Mouse (Mus musculus) kidney, adult 11 months (tissue): Measurements from ENCODE around the gene Mrpl50.
"Not testable (repeated sequence)": the region's sequence is repeated elsewhere in the genome, so short reads cannot be mapped to it uniquely, and the experiment has no call there.

Source experiments
- DNase-seq: peaks from one replicate; pipeline ENCODE4 v3.0.0; 2022

Gene Mrpl50

DNA sequence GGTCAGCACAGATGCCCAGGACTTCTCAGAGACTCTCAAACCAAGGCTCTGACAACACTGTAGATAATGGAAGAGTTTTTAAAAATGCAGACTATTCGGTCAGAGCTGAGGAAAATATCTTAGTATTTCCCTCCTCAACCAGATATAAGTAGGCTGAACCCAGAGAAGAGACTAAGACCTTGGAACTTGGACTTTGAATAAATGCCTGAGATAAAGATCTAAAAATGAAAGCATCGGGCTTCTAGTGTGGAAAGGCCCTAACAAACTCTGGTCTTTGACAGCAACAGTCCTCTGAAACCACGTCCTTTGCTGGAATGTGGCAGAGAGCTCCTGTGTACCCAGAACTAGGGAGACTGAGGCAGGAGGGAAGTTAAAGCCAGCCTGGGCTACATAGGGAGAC lies 14.5 kb downstream of the Mrpl50 start, which contains the start of gene Baat:
Gene Baat (minus strand): TSS at position 172 of the 400 bp plus-strand sequence.
- DNase-seq: no peak

DNA sequence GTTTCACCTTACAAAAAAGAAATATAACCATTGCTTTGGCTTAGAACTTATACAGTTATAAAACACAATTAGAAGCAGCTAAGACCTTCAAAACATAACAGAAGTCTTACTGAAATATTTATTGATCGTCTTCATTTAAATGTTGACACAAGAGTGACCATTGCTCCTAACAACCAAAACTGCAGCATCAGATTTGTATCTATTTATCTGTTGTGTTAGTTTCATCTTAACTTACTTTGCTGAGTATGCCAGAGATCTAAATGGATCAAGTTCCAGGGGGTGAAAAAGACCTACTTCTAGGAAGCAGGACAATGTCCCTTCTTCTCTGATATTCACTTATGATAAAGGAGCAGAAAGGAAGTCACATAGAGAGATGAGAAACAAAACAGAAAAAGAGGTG lies 17.3 kb downstream of the Mrpl50 start:
- no peak for DNase-seq

DNA sequence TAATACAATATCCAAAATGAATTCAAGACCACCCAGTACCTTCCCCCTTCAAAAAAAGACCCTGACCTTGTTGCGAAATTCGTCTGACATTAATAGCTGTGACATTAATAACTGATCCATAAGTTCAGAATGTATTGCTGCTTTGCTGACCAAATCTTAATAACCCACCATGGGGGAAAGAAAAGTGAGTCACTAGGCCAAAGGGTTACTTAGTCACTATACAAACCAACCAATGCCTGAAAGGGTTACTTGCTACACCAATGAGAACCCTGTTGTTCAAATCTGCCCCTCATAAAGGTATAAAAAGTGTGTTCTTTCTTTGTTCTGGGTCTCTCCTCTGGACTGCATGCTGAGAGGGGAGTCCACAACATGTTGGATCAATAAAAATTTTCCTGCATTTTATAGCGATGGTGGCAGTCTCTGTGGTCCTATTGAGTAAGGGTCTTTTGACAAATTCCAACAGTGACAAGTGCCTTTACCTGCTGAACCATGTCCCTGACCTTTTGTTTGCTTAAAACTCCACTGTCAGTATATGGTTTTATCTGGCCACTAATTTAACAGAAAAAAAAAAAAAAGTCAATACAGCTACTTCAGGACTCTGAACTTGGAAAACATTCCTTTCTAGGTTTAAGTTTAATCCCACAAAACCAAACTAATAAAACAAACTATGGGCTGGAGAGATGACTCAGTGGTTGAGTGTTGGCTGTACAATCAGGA lies 34.8 kb downstream of the Mrpl50 start:
- DNase-seq: not testable (repeated sequence)

DNA sequence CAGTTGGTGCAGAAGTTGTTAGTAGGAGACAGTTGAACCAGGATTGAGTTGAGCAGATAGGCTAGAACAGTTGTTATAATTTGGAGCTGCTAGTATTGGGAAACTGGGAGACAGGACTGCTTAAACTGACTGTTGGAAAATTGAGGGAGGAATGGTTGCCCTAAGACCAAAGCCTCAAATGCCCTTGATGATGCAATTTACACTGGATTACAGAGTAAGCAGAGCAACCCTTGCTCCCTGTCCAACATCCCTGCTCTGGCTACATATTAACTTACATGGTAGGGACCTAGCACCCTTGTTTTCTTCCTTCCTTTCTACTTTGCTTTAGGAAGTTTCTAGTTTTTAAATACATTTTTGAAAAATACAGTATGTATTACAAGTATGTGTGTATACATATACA lies 35.5 kb downstream of the Mrpl50 start:
- peak; percentile 80 for DNase-seq

DNA sequence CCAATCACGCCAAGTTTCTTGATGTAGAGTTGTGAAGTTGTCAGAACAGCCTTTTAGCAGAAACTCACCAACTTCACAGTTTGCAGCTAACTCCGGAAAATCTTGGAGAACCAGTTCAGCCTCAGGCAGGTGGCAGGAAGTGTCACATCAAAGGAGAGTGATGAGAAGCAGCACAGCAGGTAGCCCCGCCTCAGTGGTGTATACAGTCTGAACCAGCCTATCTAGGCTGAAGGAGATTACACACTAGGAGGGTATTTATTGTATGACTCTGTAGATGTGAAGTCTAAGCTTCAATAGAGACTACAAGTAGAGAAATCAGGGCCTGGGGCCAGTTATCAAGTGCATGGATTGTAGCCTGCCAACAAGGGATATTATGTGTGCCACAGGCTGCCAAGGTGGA lies 40.0 kb downstream of the Mrpl50 start:
- no peak for DNase-seq

DNA sequence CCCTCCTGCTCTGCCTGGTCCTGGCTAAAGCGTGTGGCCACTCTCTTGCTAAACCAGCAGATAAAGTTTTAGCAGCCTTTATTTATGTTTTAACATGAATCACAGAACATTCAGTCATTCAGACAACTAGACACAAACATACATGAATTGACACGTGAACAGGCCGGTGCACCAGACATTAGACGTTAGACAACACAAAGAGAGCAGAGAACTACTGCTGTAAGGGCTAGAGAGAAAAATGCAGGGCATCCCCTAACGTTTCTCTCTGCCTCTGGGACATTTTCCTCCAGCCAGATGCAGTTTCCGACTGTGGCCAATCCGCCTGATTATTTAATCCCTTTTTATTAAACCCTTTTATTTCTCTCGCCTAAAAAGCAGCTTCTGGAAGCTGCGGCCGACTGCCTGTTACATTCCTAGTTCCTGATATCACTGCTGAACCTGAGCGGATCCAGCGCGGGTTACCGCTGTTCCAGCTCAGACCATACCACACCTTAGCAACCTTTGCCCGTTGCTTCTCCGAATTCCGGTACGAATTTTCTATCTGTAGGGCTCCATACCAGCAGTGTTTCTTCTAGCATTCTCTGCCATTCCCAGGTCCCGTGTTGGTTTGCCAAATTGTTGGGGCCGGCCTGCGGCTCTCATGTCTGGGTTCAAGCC lies 40.7 kb downstream of the Mrpl50 start:
- DNase-seq: peak; percentile 35

DNA sequence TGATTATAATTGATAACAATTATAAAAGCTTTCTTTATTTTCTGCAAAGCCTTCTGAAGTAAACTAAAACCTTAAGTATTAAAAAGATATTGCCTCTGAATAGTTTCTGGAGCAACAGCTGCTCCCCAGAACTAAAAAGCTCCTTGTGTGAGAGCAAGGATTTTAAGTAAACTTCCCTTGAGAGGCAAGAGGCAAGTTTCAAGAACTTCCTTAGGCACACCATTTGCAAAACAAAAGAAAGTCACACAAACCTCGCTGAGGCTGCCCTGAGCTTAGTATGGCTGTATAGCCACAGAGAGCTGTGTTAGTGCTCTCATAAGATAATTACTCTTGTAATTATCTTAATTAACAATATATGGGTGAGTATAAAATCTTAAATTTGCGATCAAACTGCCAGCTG lies 41.9 kb downstream of the Mrpl50 start:
- not testable (repeated sequence) for DNase-seq

DNA sequence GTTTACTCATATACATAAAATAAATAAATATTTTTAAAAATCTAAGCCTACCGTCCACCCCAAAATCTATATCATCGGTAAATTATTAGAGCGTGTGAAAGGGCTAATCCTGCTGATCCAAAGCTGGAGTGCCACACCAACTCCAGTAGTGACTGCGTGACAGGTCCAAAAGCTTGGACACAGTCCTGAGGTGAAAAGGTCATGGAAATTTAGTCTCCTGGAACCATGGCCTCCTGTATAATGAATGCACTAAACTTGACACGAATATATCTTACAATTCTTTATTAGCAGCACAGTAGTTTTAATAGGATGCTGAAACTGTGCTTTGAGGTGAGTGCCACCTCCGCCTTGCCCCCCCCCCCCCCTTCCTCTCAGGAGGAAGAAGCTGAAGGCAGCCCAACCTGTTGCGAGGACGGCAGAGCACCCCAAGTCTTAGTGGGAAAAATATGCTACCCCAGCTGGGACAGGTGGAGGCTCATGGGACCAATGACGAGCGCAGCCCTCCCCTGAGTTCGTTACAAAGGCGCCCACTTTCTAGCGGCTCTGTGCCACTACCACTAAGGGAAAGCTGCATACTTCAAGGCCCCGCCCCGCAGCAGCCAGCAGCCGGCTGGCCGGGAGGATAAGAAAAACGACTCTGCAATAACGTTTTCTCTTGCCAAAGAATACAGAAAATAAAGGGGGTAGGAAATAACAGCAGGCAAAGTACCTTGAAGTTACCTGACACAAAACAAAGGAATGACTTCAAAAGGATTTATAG lies 42.6 kb downstream of the Mrpl50 start:
- DNase-seq: peak; percentile 33

DNA sequence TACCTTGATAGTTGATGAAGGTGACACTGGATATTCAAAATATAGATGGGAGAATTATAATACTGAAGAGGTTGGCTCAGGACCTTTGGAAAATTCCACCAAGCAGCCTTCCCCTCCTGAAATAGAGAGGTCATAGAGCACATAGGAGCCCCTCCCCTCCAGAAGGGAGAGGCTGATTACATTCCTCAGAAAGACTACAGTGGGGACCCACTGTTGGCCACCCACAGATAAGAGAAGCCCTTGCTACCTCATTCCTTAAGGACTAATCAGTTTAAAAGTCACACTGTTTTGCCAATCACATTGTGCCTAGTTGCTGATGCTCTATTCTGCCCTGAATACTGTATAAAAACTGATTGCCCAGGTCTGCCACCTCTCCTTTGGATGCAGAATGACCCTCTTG lies 46.3 kb downstream of the Mrpl50 start:
- no peak for DNase-seq

DNA sequence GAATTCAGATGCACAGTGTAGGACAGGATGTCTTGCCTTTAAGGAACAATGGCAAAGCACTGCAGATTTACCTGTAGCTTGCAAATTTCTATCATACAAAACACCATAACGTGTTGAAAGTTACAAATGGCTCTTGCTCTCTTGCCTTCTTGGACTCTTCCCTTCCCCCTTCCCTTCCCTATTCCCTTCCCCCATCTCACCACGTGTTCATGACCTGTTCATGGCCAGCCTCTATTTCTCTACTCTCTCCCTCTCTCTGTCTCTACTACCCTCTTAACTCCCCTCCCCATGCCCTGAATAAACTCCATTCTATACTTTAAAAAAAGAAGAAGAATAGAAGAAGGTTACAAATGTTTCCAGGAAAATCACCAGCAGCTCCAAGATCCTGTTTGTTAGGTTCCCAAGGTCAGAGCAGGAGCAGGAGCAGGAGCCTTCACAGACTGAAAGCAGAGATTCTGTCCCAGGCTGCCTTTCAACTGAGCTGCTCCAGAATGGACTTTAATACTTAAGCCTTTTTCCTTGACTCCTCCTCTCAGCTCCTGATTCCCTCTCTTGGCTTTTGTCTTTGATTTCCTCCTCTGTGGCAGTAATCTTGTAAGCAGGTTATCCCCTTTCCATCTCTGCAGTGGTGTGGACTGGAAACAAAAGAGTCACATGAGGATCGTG lies 47.3 kb downstream of the Mrpl50 start, which contains the start of gene Acnat1:
Gene Acnat1 (minus strand): TSS at position 478 of the 666 bp plus-strand sequence.
- DNase-seq: peak; percentile 65

DNA sequence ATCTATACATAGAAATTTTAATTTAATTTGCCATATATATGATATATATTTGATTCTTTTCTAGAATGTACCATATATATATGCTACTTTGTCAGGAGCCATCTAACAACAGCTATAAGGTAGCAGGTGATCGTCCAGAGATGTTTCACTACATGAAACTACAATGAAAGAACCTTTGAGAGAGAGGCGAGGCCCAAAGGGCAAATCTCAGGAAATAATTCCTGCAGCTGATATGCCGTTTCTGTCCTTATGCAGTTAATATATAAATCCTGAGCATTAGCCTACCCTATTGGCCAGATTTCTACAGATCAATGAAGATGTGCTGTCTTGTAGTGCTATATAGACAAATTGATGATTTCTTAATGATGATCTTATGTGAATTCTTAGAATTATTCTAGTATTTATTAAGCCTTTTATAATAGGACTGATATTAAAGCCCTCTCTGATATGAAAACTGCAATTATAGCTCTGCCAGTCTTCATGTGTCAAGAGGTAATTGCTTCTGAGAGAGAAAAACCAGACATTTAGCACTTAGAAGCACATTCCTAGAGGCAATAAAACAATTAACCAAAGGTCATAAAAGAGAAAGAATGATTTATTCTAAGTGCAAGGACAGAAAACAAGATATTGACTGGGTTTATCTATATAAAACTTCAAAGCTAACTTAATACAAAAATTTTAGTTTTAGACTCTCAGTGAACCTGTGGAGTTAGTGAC lies 51.3 kb downstream of the Mrpl50 start:
- no peak for DNase-seq

DNA sequence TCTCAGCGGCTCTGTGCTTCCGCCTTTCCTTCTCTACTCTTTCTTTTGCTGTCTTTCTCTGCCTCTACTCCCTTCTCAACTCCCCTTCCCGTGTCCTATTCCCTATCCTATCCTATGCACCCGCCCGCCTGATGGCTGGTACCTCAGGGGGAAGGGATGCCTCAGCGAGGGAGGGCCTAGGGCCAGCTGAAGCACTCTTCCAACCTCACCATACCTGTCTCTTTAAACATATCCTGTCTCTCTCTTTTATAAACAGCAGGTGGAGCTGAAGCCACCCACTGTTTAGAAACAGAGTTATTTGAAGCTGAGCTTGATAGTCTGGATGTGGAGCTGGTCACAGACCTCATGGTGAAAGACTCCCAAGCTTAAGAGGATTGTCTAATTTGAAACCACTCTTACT lies 53.5 kb downstream of the Mrpl50 start:
- no peak for DNase-seq
